Mouse (Mus musculus): ENCODE results near the gene Rps6.
"Not testable (repeated sequence)": the region's sequence is repeated elsewhere in the genome, so short reads cannot be mapped to it uniquely, and the experiment has no call there.

The Rps6 gene

GRCm38 (mm10) chr4:86852813-86853590 lies 4.2 kb downstream of the Rps6 start:
- intact Hi-C loops (cut with DNase I): no loop called here

DNA sequence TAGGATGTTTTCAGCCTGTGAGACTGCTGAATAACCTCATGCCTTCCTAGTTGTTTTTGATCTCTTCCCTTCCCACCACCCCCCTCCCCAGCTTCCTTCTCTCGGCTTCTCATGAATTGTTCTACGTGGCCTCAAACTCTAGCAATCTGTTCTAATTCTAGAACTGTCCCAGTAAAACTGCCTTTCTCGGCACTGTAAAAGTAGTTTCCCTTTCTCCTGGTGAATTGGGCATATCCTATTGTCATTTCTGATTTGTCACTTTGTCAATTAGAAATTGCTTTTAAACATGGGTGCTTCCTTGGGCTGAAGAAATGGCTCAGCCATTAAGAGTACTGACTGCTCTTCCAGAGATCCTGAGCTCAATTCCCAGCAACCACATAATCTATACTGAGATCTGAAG lies 5.2 kb downstream of the Rps6 start:
- intact Hi-C loops (cut with DNase I): no loop called here

DNA sequence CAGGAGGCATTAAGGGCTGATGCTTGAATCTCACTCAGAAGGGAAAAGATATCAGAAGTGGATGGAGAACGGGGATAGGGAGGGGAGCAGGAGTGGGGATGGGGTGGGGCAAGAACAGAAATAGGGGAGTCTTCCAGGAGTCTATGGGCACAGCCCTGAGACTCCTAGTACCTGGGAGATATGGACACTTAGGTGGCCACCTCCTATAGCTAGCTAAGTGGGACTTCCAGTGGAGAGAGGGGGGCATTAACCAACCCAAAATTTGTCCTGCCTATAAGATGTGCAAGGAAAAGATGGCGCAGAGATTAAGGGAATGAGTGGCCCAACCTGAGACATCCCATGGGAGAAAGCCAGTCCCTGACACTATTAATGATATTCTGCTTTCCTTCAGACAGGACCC lies 5.9 kb downstream of the Rps6 start:
- intact Hi-C loops (cut with DNase I): no loop called here

DNA sequence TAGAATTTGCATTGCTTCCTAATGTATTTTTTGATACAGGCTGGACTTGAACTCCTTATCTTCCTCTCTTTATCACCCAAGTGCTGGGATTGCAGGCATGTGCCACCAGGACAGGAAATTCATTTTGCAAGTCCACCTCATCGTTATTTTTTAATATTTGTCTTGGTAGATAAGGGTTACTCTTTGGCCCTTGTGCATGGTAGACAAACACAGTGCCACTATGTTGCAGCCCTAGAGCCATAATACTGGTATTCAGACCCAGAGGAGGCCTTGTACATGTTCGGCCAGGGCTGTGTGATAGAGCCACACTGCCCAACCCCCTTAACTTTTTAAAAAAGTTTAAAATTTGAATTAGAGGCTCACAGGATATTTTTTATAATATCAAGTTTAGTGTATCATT lies 10.0 kb downstream of the Rps6 start:
- intact Hi-C loops (cut with DNase I): no loop called here

GRCm38 (mm10) chr4:86845384-86845783 lies 11.8 kb downstream of the Rps6 start:
- intact Hi-C loops (cut with DNase I): no loop called here

GRCm38 (mm10) chr4:86841141-86841540 lies 16.1 kb downstream of the Rps6 start:
- intact Hi-C loops (cut with DNase I): not testable (repeated sequence)

- intact Hi-C loops (cut with DNase I): no loop called here
Observed at GRCm38 (mm10) chr4:86831896-86832295, 25.3 kb downstream of the Rps6 start.

- intact Hi-C loops (cut with DNase I): loop anchor here (10.0 kb wide), 1 partner anchor 100 kb away; no protein-coding TSS in a partner anchor
Observed at GRCm38 (mm10) chr4:86825143-86825542, 32.1 kb downstream of the Rps6 start.

GRCm38 (mm10) chr4:86823169-86823568 lies 34.0 kb downstream of the Rps6 start:
- intact Hi-C loops (cut with DNase I): loop anchor here (10.0 kb wide), 1 partner anchor 102 kb away; no protein-coding TSS in a partner anchor

- intact Hi-C loops (cut with DNase I): no loop called here
Observed at GRCm38 (mm10) chr4:86814850-86815249, 42.4 kb downstream of the Rps6 start.

- intact Hi-C loops (cut with DNase I): no loop called here
Observed at GRCm38 (mm10) chr4:86810604-86811003, 46.6 kb downstream of the Rps6 start.
